Comparison of ENCODE assay signal across 8 mouse cellular contexts in genomic region chr19:60160611-60161274, GRCm38 (mm10).
DNase-seq lines count a peak whose midpoint lies in the region; TF ChIP-seq lines count a peak whose summit lies in the region.

No protein-coding gene starts in this region.

- no peaks in the 10 kb centered on the region for H3K4me1 ChIP-seq in cerebellum, adult 2 months (ENCODE audit: control insufficient read depth, insufficient read depth, low read length)

- TF ChIP-seq POLR2A in cerebellum, adult 2 months (IDR thresholded peaks at IDR 0.05; ENCODE audit: borderline replicate concordance, insufficient read depth, low read length) = no peak

- WGBS in cerebellum, adult 2 months = 19% methylated on average over 20 of the region's 20 CpGs

- H3K27ac ChIP-seq in cerebellum, adult 2 months (ENCODE audit: insufficient read depth, low read length) = no peak overlapping the region

- DNase-seq in cerebellum, adult 2 months = no peak
- no peak for DNase-seq in cerebellum, adult 11 months
- DNase-seq in CD8-positive naive resting alpha-beta T cell, adult 2 months (ENCODE audit: low read depth in 2 of 2, low spot score in 2 of 2) = peak; percentile 60 to 69
- DNase-seq in c-Kit-positive CD71-positive TER-119-positive erythroid progenitor cells, embryonic 14.5 days (ENCODE audit: low spot score) = peak; percentile 69
- peak; percentile 11 for DNase-seq in heart, adult 8-10 months (ENCODE audit: low spot score)
- peak; percentile 66 to 68 for DNase-seq in kidney, postnatal 25 days
- peak; percentile 38 for DNase-seq in lung, postnatal 25 days (ENCODE audit: low spot score)
- peak; percentile 95 for DNase-seq in splenic B cell, adult 2 months (ENCODE audit: low read depth, low spot score)

- H3K36me3 ChIP-seq in splenic B cell, adult 2 months (ENCODE audit: control insufficient read depth, insufficient read depth, low read length, poor library complexity, severe bottlenecking) = no peaks in the 10 kb centered on the region

- H3K4me3 ChIP-seq in cerebellum, adult 2 months (replicated peaks; ENCODE audit: insufficient read depth, low read depth, low read length) = no peak overlapping the region

- peak; percentile 26; the same call in 1 of the 2 replicates for TF ChIP-seq CTCF in cerebellum, adult 2 months (IDR thresholded peaks at IDR 0.05; ENCODE audit: borderline replicate concordance, insufficient read depth, low read depth, low read length)

- H3K27me3 ChIP-seq in cerebellum, adult 2 months (ENCODE audit: control insufficient read depth, insufficient read depth, low read length) = no peaks in the 10 kb centered on the region
- H3K27me3 ChIP-seq in splenic B cell, adult 2 months (ENCODE audit: control insufficient read depth, insufficient read depth, low read length, poor library complexity, severe bottlenecking) = no peaks in the 10 kb centered on the region

Comparison
In these comparisons a context has a peak if more than half of its experiments do, and no peak if none do; other contexts are left out.
1. DNase-seq: peak in CD8-positive naive resting alpha-beta T cell, adult 2 months (2 of 2), c-Kit-positive CD71-positive TER-119-positive erythroid progenitor cells, embryonic 14.5 days (single experiment), heart, adult 8-10 months (single experiment), kidney, postnatal 25 days (2 of 2), lung, postnatal 25 days (single experiment) and splenic B cell, adult 2 months (single experiment); none in cerebellum, adult 2 months (0 of 2) and cerebellum, adult 11 months (single experiment).